Mouse (Mus musculus): ENCODE data around the gene Sh2b2. TPM values are rescaled to one million over a fixed set of nuclear protein-coding genes. Genes with fewer than 3 reads are reported as not detected.

Gene Sh2b2
- polyA plus RNA-seq, 1 experiment = 8.7 TPM

DNA sequence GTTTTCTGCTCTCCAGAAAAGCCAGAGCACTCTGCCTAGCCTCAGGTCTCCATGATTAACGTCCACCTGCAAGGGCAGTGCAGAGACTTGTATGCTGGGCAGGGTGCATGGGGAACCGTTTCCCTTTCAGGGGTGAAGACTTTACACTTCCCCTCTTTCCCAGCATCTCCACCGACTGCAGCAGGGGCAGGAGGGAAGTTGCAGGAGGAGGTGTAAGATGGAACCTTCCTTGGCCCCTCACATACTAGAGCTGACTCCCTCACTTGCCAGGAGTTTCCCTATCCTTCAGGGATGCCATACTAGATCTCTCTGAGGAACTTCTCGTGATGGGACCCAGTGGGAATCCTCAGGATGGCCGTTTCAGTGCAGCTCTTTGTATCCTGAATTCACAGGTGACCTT, 35.8 kb downstream of the Sh2b2 start:
- no peaks in the 10 kb centered on the region for H3K27me3 ChIP-seq (replicated peaks; ENCODE audit: control insufficient read depth, insufficient read depth, low read length)
- H3K36me3 ChIP-seq (ENCODE audit: control insufficient read depth, insufficient read depth, low read length) = no peaks in the 10 kb centered on the region
- no peak for TF ChIP-seq CTCF (conservative IDR thresholded peaks at IDR 0.05; ENCODE audit: insufficient read depth, insufficient read length, low read depth, low read length)
- TF ChIP-seq POLR2A (IDR thresholded peaks at IDR 0.05; ENCODE audit: low read depth, low read length) = no peak
- no peak overlapping the region for H3K27ac ChIP-seq (ENCODE audit: insufficient read depth, low read depth, low read length)
- no peak overlapping the region for H3K4me3 ChIP-seq (ENCODE audit: insufficient read depth, low read depth, low read length)
- 59% methylated on average over 5 of the region's 5 CpGs for WGBS
- no peak for DNase-seq
- H3K4me1 ChIP-seq (ENCODE audit: control insufficient read depth, insufficient read depth, low read length) = no peaks in the 10 kb centered on the region

- TF ChIP-seq POLR2A (IDR thresholded peaks at IDR 0.05; ENCODE audit: low read depth, low read length) (no peak), CTCF (conservative IDR thresholded peaks at IDR 0.05; ENCODE audit: insufficient read depth, insufficient read length, low read depth, low read length) (peak; percentile 94)
- H3K27ac ChIP-seq (ENCODE audit: insufficient read depth, low read depth, low read length) = no peak overlapping the region
- peaks cover 7% of the 10 kb centered on the region; the same call in 1 of the 2 replicates for H3K4me1 ChIP-seq (ENCODE audit: control insufficient read depth, insufficient read depth, low read length)
- peak; percentile 74 for DNase-seq
- no peaks in the 10 kb centered on the region for H3K36me3 ChIP-seq (ENCODE audit: control insufficient read depth, insufficient read depth, low read length)
- 30% methylated on average over 7 of the region's 7 CpGs for WGBS
- H3K27me3 ChIP-seq (replicated peaks; ENCODE audit: control insufficient read depth, insufficient read depth, low read length) = no peaks in the 10 kb centered on the region
- H3K4me3 ChIP-seq (ENCODE audit: insufficient read depth, low read depth, low read length) = no peak overlapping the region
Observed at GRCm38 (mm10) chr5:136201832-136202231, 44.5 kb downstream of the Sh2b2 start.

- peak; percentile 25 for DNase-seq
- no peak for TF ChIP-seq CTCF (conservative IDR thresholded peaks at IDR 0.05; ENCODE audit: insufficient read depth, insufficient read length, low read depth, low read length)
- no peak for TF ChIP-seq POLR2A (IDR thresholded peaks at IDR 0.05; ENCODE audit: low read depth, low read length)
Observed at GRCm38 (mm10) chr5:136199526-136199925, 46.8 kb downstream of the Sh2b2 start.

GRCm38 (mm10) chr5:136198474-136199391, 47.6 kb downstream of the Sh2b2 start, which contains the start of gene Prkrip1:
Gene Prkrip1 (minus strand): TSS chr5:136198963.
- Histone ChIP-seq H3K4me1 (ENCODE audit: control insufficient read depth, insufficient read depth, low read length) (peaks cover 7% of the 10 kb centered on the region; the same call in 1 of the 2 replicates), H3K4me3 (ENCODE audit: insufficient read depth, low read depth, low read length) (peak within 1 kb of the TSS; percentile 94), H3K36me3 (ENCODE audit: control insufficient read depth, insufficient read depth, low read length) (no peaks in the 10 kb centered on the region; the same call in 1 of the 2 replicates), H3K27ac (ENCODE audit: insufficient read depth, low read depth, low read length) (peak within 1 kb of the TSS; percentile 67), H3K27me3 (replicated peaks; ENCODE audit: control insufficient read depth, insufficient read depth, low read length) (no peaks in the 10 kb centered on the region)
- TF ChIP-seq CTCF (conservative IDR thresholded peaks at IDR 0.05; ENCODE audit: insufficient read depth, insufficient read length, low read depth, low read length) (no peak), POLR2A (IDR thresholded peaks at IDR 0.05; ENCODE audit: low read depth, low read length) (no peak)
- under 1% methylated on average over 62 of the region's 62 CpGs for WGBS
- DNase-seq = peak; percentile 96

More at GRCm38 (mm10) chr5:136199526-136199925, 46.8 kb downstream of the Sh2b2 start:
- Histone ChIP-seq H3K27ac (ENCODE audit: insufficient read depth, low read depth, low read length) (peak overlapping the region; percentile 29; the same call in 1 of the 2 replicates), H3K4me1 (ENCODE audit: control insufficient read depth, insufficient read depth, low read length) (peaks cover 7% of the 10 kb centered on the region; the same call in 1 of the 2 replicates), H3K36me3 (ENCODE audit: control insufficient read depth, insufficient read depth, low read length) (no peaks in the 10 kb centered on the region; the same call in 1 of the 2 replicates), H3K4me3 (ENCODE audit: insufficient read depth, low read depth, low read length) (no peak overlapping the region), H3K27me3 (replicated peaks; ENCODE audit: control insufficient read depth, insufficient read depth, low read length) (no peaks in the 10 kb centered on the region)
- WGBS = 29% methylated on average over 11 of the region's 11 CpGs

- Histone ChIP-seq H3K36me3 (ENCODE audit: control insufficient read depth, insufficient read depth, low read length) (no peaks in the 10 kb centered on the region; the same call in 1 of the 2 replicates), H3K27ac (ENCODE audit: insufficient read depth, low read depth, low read length) (no peak overlapping the region), H3K4me3 (ENCODE audit: insufficient read depth, low read depth, low read length) (no peak overlapping the region), H3K27me3 (replicated peaks; ENCODE audit: control insufficient read depth, insufficient read depth, low read length) (no peaks in the 10 kb centered on the region), H3K4me1 (ENCODE audit: control insufficient read depth, insufficient read depth, low read length) (no peaks in the 10 kb centered on the region)
- WGBS = 86% methylated on average over 7 of the region's 7 CpGs
- TF ChIP-seq CTCF (conservative IDR thresholded peaks at IDR 0.05; ENCODE audit: insufficient read depth, insufficient read length, low read depth, low read length) (no peak), POLR2A (IDR thresholded peaks at IDR 0.05; ENCODE audit: low read depth, low read length) (no peak)
- DNase-seq = no peak
Observed at GRCm38 (mm10) chr5:136191870-136192269, 54.5 kb downstream of the Sh2b2 start.

DNA sequence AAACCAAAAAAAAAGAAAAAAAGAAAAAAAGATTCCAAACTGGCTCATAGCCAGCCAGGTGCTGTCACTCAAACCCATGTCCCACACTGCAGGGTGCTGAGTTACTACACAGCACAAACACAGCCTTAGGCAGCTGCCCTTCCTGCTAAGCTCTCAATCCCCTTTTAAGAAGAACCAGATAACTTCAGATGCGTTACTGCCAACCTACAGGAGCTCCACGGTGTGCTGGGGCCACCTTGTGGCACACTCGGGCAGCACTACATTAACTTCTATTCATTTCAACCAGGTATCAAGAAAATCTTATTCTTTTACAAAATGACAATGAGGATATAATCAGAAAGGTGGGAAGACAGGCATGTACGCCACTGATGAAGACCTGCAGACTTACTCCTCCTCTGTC, 59.6 kb downstream of the Sh2b2 start:
- peak; percentile 55 for DNase-seq
- no peaks in the 10 kb centered on the region for H3K27me3 ChIP-seq (replicated peaks; ENCODE audit: control insufficient read depth, insufficient read depth, low read length)
- no peak overlapping the region for H3K4me3 ChIP-seq (ENCODE audit: insufficient read depth, low read depth, low read length)
- 31% methylated on average over 4 of the region's 4 CpGs for WGBS
- 0 out of 2 replicates have a peak, but pooled peaks cover 3% of the 10 kb centered on the region for H3K4me1 ChIP-seq (ENCODE audit: control insufficient read depth, insufficient read depth, low read length)
- peak; percentile 86 for TF ChIP-seq CTCF (conservative IDR thresholded peaks at IDR 0.05; ENCODE audit: insufficient read depth, insufficient read length, low read depth, low read length)
- TF ChIP-seq POLR2A (IDR thresholded peaks at IDR 0.05; ENCODE audit: low read depth, low read length) = no peak
- no peak overlapping the region for H3K27ac ChIP-seq (ENCODE audit: insufficient read depth, low read depth, low read length)
- H3K36me3 ChIP-seq (ENCODE audit: control insufficient read depth, insufficient read depth, low read length) = no peaks in the 10 kb centered on the region; the same call in none of the 2 replicates

DNA sequence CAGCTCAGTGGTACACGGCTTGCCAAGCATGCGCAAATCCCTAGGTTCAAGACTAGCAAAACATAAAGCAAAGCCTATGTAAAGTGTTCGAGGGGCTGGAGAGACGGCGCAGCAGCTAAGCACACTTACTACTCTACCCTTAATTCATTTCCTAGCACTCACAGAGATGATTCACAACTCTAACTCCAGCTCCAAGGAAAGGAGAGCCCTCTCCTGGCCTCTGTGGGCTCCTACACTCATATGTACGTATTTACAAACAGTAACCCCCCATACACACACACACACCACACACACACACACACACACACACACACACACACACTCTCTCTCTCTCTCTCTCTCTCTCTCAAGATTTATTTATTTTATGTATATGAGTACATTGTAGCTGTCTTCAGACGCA, 62.6 kb downstream of the Sh2b2 start:
- H3K4me1 ChIP-seq (ENCODE audit: control insufficient read depth, insufficient read depth, low read length) = 0 out of 2 replicates have a peak, but pooled peaks cover 3% of the 10 kb centered on the region
- no peak for DNase-seq
- H3K27ac ChIP-seq (ENCODE audit: insufficient read depth, low read depth, low read length) = no peak overlapping the region
- no peaks in the 10 kb centered on the region for H3K27me3 ChIP-seq (replicated peaks; ENCODE audit: control insufficient read depth, insufficient read depth, low read length)
- TF ChIP-seq POLR2A (IDR thresholded peaks at IDR 0.05; ENCODE audit: low read depth, low read length) (no peak), CTCF (conservative IDR thresholded peaks at IDR 0.05; ENCODE audit: insufficient read depth, insufficient read length, low read depth, low read length) (no peak)
- 90% methylated on average over 7 of the region's 7 CpGs for WGBS
- H3K4me3 ChIP-seq (ENCODE audit: insufficient read depth, low read depth, low read length) = no peak overlapping the region
- H3K36me3 ChIP-seq (ENCODE audit: control insufficient read depth, insufficient read depth, low read length) = no peaks in the 10 kb centered on the region; the same call in none of the 2 replicates

All from kidney, adult 2 months (tissue).